Mouse (Mus musculus) adrenal gland, adult (tissue): ENCODE measurements around the gene Slco1c1.

Experiments used
- DNase-seq, 2 experiments: peaks; one replicate each; pipeline ENCODE4 v3.0.0; 2022 to 2023; ENCODE audit warnings: low spot score in 1 of 2; ENCODE audit not compliant: inconsistent age in 2 of 2

Gene Slco1c1

GRCm38 (mm10) chr6:141523747-141524640, at the start of gene Slco1c1:
Gene Slco1c1 (plus strand): TSS chr6:141524368.
- no peak for DNase-seq

- no peak for DNase-seq
Measured at GRCm38 (mm10) chr6:141474696-141475095, 49.5 kb upstream of the Slco1c1 start.

- DNase-seq = no peak
Measured at GRCm38 (mm10) chr6:141485302-141486021, 38.7 kb upstream of the Slco1c1 start.

GRCm38 (mm10) chr6:141487266-141487665, 36.9 kb upstream of the Slco1c1 start:
- DNase-seq = peak in 1 of 2 experiments; percentile 56

- peak; percentile 22 to 75 for DNase-seq
Measured at GRCm38 (mm10) chr6:141488619-141489018, 35.5 kb upstream of the Slco1c1 start.

GRCm38 (mm10) chr6:141494909-141495308, 29.3 kb upstream of the Slco1c1 start:
- DNase-seq = no peak

GRCm38 (mm10) chr6:141495634-141496418, 28.3 kb upstream of the Slco1c1 start:
- no peak for DNase-seq

GRCm38 (mm10) chr6:141499511-141499910, 24.7 kb upstream of the Slco1c1 start:
- peak in 1 of 2 experiments; percentile 58 for DNase-seq

GRCm38 (mm10) chr6:141501171-141501570, 23.0 kb upstream of the Slco1c1 start:
- no peak for DNase-seq

GRCm38 (mm10) chr6:141522541-141522940, 1.6 kb upstream of the Slco1c1 start:
- DNase-seq = no peak

GRCm38 (mm10) chr6:141525787-141526186, 1.6 kb downstream of the Slco1c1 start:
- no peak for DNase-seq

GRCm38 (mm10) chr6:141530865-141531264, 6.7 kb downstream of the Slco1c1 start:
- DNase-seq = no peak

GRCm38 (mm10) chr6:141537298-141537697, 13.1 kb downstream of the Slco1c1 start:
- no peak for DNase-seq

GRCm38 (mm10) chr6:141541136-141541535, 17.0 kb downstream of the Slco1c1 start:
- no peak for DNase-seq

GRCm38 (mm10) chr6:141543344-141543743, 19.2 kb downstream of the Slco1c1 start:
- DNase-seq = peak in 1 of 2 experiments; percentile 22

GRCm38 (mm10) chr6:141558118-141558517, 34.0 kb downstream of the Slco1c1 start:
- DNase-seq = no peak

- no peak for DNase-seq
Measured at GRCm38 (mm10) chr6:141567366-141567765, 43.2 kb downstream of the Slco1c1 start.

- DNase-seq = no peak
Measured at GRCm38 (mm10) chr6:141567852-141568558, 43.8 kb downstream of the Slco1c1 start.

- peak in 1 of 2 experiments; percentile 36 for DNase-seq
Measured at GRCm38 (mm10) chr6:141568559-141568946, 44.4 kb downstream of the Slco1c1 start.

- DNase-seq = no peak
Measured at GRCm38 (mm10) chr6:141576646-141577200, 52.6 kb downstream of the Slco1c1 start.
